Mouse (Mus musculus) megakaryocyte, adult 5-6 weeks (primary cell): ENCODE results near the gene Ehd2. TPM values are rescaled to one million over a fixed set of nuclear protein-coding genes. Genes with fewer than 3 reads are reported as not detected.

ENCODE experiments used
- ATAC-seq: 2 replicates; pipeline ENCODE4 v1.8.0; 2016; ENCODE audit warnings: mild to moderate bottlenecking, inconsistent platforms; ENCODE audit not compliant: poor library complexity, severe bottlenecking
- total RNA-seq, 2 experiments: library from RNA; stranded (forward) in 1 of 2; stranded (reverse) in 1 of 2; fragments of 153-499, 151-499 nt in 1 of 2; fragments of 221-1000, 200-1000 nt in 1 of 2; gene quantifications; 2 replicates each; pipeline versions ENCODE4 v1.2.3 to v1.2.4; 2015 to 2017

Gene Ehd2
- total RNA-seq (2015) = 0.04 TPM in 1 of 2 replicates, not detected in the other
- total RNA-seq (2017) = 0.07 and 0.16 TPM in 2 replicates

- ATAC-seq = peak; percentile 91
Measured at GRCm38 (mm10) chr7:15967312-15967711, at the start of gene Ehd2. TSS of gene Ehd2 (minus strand) at chr7:15967567.

GRCm38 (mm10) chr7:16015384-16015783 lies 48.0 kb upstream of the Ehd2 start:
- ATAC-seq = no peak

- ATAC-seq = no peak
Measured at GRCm38 (mm10) chr7:16014521-16015175, 47.3 kb upstream of the Ehd2 start.

- ATAC-seq = no peak
Measured at GRCm38 (mm10) chr7:16013722-16014275, 46.4 kb upstream of the Ehd2 start.

GRCm38 (mm10) chr7:16012576-16013263 lies 45.4 kb upstream of the Ehd2 start:
- peak; percentile 51 for ATAC-seq

GRCm38 (mm10) chr7:16011418-16012085 lies 44.2 kb upstream of the Ehd2 start:
- ATAC-seq = peak; percentile 64

GRCm38 (mm10) chr7:16010649-16011048 lies 43.3 kb upstream of the Ehd2 start:
- ATAC-seq = no peak

GRCm38 (mm10) chr7:16009636-16010035 lies 42.3 kb upstream of the Ehd2 start:
- no peak for ATAC-seq

GRCm38 (mm10) chr7:16005020-16005419 lies 37.7 kb upstream of the Ehd2 start:
- ATAC-seq = no peak

- ATAC-seq = no peak
Measured at GRCm38 (mm10) chr7:16004177-16004856, 37.0 kb upstream of the Ehd2 start.

- ATAC-seq = no peak
Measured at GRCm38 (mm10) chr7:16003032-16003431, 35.7 kb upstream of the Ehd2 start.

GRCm38 (mm10) chr7:16002171-16002570 lies 34.8 kb upstream of the Ehd2 start:
- ATAC-seq = peak; percentile 89

- peak; percentile 48 for ATAC-seq
Measured at GRCm38 (mm10) chr7:16001691-16002090, 34.3 kb upstream of the Ehd2 start.

- ATAC-seq = no peak
Measured at GRCm38 (mm10) chr7:15993789-15994188, 26.4 kb upstream of the Ehd2 start.

- no peak for ATAC-seq
Measured at GRCm38 (mm10) chr7:15993152-15993551, 25.8 kb upstream of the Ehd2 start.

- no peak for ATAC-seq
Measured at GRCm38 (mm10) chr7:15991764-15992163, 24.4 kb upstream of the Ehd2 start.

- ATAC-seq = no peak
Measured at GRCm38 (mm10) chr7:15987661-15988356, 20.4 kb upstream of the Ehd2 start.

GRCm38 (mm10) chr7:15982729-15983407 lies 15.5 kb upstream of the Ehd2 start:
- peak; percentile 80 for ATAC-seq

GRCm38 (mm10) chr7:15981538-15981937 lies 14.2 kb upstream of the Ehd2 start:
- ATAC-seq = no peak

GRCm38 (mm10) chr7:15980246-15980645 lies 12.9 kb upstream of the Ehd2 start:
- no peak for ATAC-seq
